Mouse (Mus musculus): ENCODE data around the gene Vasn. TPM values are rescaled to one million over a fixed set of nuclear protein-coding genes. Genes with fewer than 3 reads are reported as not detected.
A peak's percentile ranks its signal among the peaks of the same experiment; 100 is the strongest.

The Vasn gene
- polyA plus RNA-seq, 1 experiment from 2014 or later, result 20.2 TPM

GRCm38 (mm10) chr16:4629950-4630349 is 9.8 kb upstream of the Vasn start:
- H3K27ac ChIP-seq (replicated peaks; ENCODE audit: low read depth, low read length), result peak overlapping the region; percentile 42; the same call in 1 of the 2 replicates
- DNase-seq (ENCODE audit: low spot score), result peak; percentile 94
- H3K4me1 ChIP-seq (ENCODE audit: control insufficient read depth, insufficient read depth, low read length), result no peaks in the 10 kb centered on the region
- no peak overlapping the region for H3K4me2 ChIP-seq (ENCODE audit: low read depth, severe bottlenecking)
- WGBS, result 19% methylated on average over 6 of the region's 6 CpGs
- no peaks in the 10 kb centered on the region for H3K27me3 ChIP-seq (ENCODE audit: control insufficient read depth, insufficient read depth, low read length)
- H3K4me3 ChIP-seq (ENCODE audit: low read depth, low read length), result no peak overlapping the region
- no peak overlapping the region for H3K9ac ChIP-seq (ENCODE audit: low read length)
- no peaks in the 10 kb centered on the region for H3K9me3 ChIP-seq (ENCODE audit: control insufficient read depth, low read length)
- peak; percentile 52 for ATAC-seq (ENCODE audit: insufficient number of reproducible peaks, low FRiP score, low TSS enrichment, low read depth)
- peaks cover 7% of the 10 kb centered on the region for H3K36me3 ChIP-seq (ENCODE audit: control insufficient read depth, insufficient read depth, low read length)

GRCm38 (mm10) chr16:4632050-4632449 is 7.7 kb upstream of the Vasn start:
- Histone ChIP-seq H3K9ac (ENCODE audit: low read length) (no peak overlapping the region), H3K27me3 (ENCODE audit: control insufficient read depth, insufficient read depth, low read length) (no peaks in the 10 kb centered on the region), H3K9me3 (ENCODE audit: control insufficient read depth, low read length) (no peaks in the 10 kb centered on the region), H3K36me3 (ENCODE audit: control insufficient read depth, insufficient read depth, low read length) (peaks cover 12% of the 10 kb centered on the region), H3K4me2 (ENCODE audit: low read depth, severe bottlenecking) (no peak overlapping the region), H3K4me1 (ENCODE audit: control insufficient read depth, insufficient read depth, low read length) (no peaks in the 10 kb centered on the region), H3K4me3 (ENCODE audit: low read depth, low read length) (no peak overlapping the region), H3K27ac (replicated peaks; ENCODE audit: low read depth, low read length) (peak overlapping the region; percentile 52; the same call in 1 of the 2 replicates)
- DNase-seq (ENCODE audit: low spot score), result peak; percentile 74
- 0 out of 2 replicates have a peak, but pooled peaks have one; percentile 2 for ATAC-seq (ENCODE audit: insufficient number of reproducible peaks, low FRiP score, low TSS enrichment, low read depth)
- WGBS, result 42% methylated on average over 7 of the region's 7 CpGs

DNA sequence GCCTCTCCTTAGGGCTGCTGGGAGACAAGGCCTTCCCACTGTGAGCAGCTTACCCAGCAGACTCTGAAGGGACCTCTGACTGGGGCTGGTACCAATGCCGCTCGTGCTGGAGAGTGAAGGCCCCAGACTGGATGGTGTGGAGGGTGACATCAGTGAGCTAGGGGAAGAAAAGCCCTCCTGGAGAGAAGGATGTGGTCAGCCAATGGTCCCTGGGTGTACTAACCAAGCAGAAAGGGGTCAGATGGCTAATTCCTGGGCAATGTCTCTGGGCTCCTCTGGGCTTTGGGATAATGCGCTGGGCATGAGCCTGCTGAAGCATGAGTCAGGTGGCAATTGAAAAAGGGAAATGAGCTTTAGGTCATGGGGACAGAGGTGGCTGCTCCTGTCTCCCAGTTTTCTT is 6.1 kb upstream of the Vasn start:
- H3K4me2 ChIP-seq (ENCODE audit: low read depth, severe bottlenecking), result no peak overlapping the region
- H3K4me1 ChIP-seq (ENCODE audit: control insufficient read depth, insufficient read depth, low read length), result no peaks in the 10 kb centered on the region
- H3K9ac ChIP-seq (ENCODE audit: low read length), result no peak overlapping the region
- H3K4me3 ChIP-seq (ENCODE audit: low read depth, low read length), result no peak overlapping the region
- H3K27ac ChIP-seq (replicated peaks; ENCODE audit: low read depth, low read length), result no peak overlapping the region
- H3K9me3 ChIP-seq (ENCODE audit: control insufficient read depth, low read length), result no peaks in the 10 kb centered on the region
- no peaks in the 10 kb centered on the region for H3K27me3 ChIP-seq (ENCODE audit: control insufficient read depth, insufficient read depth, low read length)
- DNase-seq (ENCODE audit: low spot score) (no peak), ATAC-seq (ENCODE audit: insufficient number of reproducible peaks, low FRiP score, low TSS enrichment, low read depth) (no peak)
- H3K36me3 ChIP-seq (ENCODE audit: control insufficient read depth, insufficient read depth, low read length), result peaks cover 9% of the 10 kb centered on the region; the same call in 1 of the 2 replicates
- WGBS, result 98% methylated on average over 3 of the region's 3 CpGs

GRCm38 (mm10) chr16:4634681-4635080 is 5.1 kb upstream of the Vasn start:
- Histone ChIP-seq H3K27me3 (ENCODE audit: control insufficient read depth, insufficient read depth, low read length) (no peaks in the 10 kb centered on the region), H3K9me3 (ENCODE audit: control insufficient read depth, low read length) (no peaks in the 10 kb centered on the region), H3K27ac (replicated peaks; ENCODE audit: low read depth, low read length) (no peak overlapping the region), H3K4me3 (ENCODE audit: low read depth, low read length) (no peak overlapping the region), H3K4me1 (ENCODE audit: control insufficient read depth, insufficient read depth, low read length) (no peaks in the 10 kb centered on the region), H3K4me2 (ENCODE audit: low read depth, severe bottlenecking) (no peak overlapping the region), H3K9ac (ENCODE audit: low read length) (no peak overlapping the region), H3K36me3 (ENCODE audit: control insufficient read depth, insufficient read depth, low read length) (peaks cover 7% of the 10 kb centered on the region; the same call in 1 of the 2 replicates)
- ATAC-seq (ENCODE audit: insufficient number of reproducible peaks, low FRiP score, low TSS enrichment, low read depth), result no peak
- DNase-seq (ENCODE audit: low spot score), result no peak
- WGBS, result 83% methylated on average over 9 of the region's 9 CpGs

DNA sequence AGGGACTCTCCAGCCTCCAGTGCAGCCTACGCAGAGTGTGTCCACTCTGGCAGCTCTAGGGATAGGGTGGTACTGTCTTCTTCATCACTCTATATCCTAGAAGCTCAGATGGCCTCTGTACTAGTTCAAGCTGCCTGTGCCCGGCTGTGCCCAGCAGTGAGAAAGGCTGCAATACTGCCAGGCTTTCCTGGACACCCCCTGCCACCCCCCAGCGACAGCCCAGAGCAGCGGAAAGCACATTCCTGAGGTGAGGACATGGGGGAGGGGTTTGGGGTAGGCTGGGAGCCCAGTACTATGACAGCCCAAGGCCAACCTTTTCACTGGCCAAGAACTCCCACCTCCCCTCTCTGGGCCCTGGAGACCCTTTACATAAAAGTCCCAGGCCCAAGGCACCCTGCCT is 4.0 kb upstream of the Vasn start:
- 0 out of 2 replicates have a peak, but pooled peaks cover 7% of the 10 kb centered on the region for H3K36me3 ChIP-seq (ENCODE audit: control insufficient read depth, insufficient read depth, low read length)
- 73% methylated on average over 4 of the region's 4 CpGs for WGBS
- DNase-seq (ENCODE audit: low spot score) (no peak), ATAC-seq (ENCODE audit: insufficient number of reproducible peaks, low FRiP score, low TSS enrichment, low read depth) (no peak)
- H3K27ac ChIP-seq (replicated peaks; ENCODE audit: low read depth, low read length), result no peak overlapping the region; the same call in 1 of the 2 replicates
- H3K4me2 ChIP-seq (ENCODE audit: low read depth, severe bottlenecking), result no peak overlapping the region
- no peaks in the 10 kb centered on the region for H3K27me3 ChIP-seq (ENCODE audit: control insufficient read depth, insufficient read depth, low read length)
- no peaks in the 10 kb centered on the region for H3K9me3 ChIP-seq (ENCODE audit: control insufficient read depth, low read length)
- peaks cover 5% of the 10 kb centered on the region for H3K4me1 ChIP-seq (ENCODE audit: control insufficient read depth, insufficient read depth, low read length)
- no peak overlapping the region for H3K9ac ChIP-seq (ENCODE audit: low read length)
- no peak overlapping the region for H3K4me3 ChIP-seq (ENCODE audit: low read depth, low read length)

DNA sequence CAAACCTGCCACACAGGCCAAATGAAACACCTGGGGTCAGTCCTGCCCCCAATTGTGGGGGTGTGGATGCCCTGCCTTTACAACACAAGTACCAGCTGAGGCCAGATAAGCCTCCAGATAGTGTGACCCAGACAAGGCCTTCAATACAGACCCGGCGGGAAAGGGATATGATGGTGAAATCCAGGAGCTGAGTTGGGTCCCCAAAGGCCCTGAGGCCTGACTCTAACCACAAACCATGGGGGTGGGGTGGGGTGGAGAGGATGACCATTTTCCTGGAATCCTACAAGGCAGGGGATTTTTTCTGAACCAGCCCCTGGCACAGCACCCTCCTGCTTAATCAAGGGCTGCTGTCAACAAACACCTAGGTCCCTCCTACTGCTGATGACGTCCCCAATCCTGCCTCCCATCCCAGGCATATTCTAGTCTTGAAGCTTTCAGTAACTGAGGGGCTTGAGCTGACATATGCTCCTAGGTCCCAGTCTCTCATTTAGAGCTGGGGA is 800 bp upstream of the Vasn start:
- DNase-seq (ENCODE audit: low spot score), result no peak
- H3K27ac ChIP-seq (replicated peaks; ENCODE audit: low read depth, low read length), result no peak overlapping the region
- no peak overlapping the region for H3K4me3 ChIP-seq (ENCODE audit: low read depth, low read length)
- H3K9ac ChIP-seq (ENCODE audit: low read length), result no peak overlapping the region
- peaks cover 34% of the 10 kb centered on the region for H3K4me1 ChIP-seq (ENCODE audit: control insufficient read depth, insufficient read depth, low read length)
- no peaks in the 10 kb centered on the region for H3K9me3 ChIP-seq (ENCODE audit: control insufficient read depth, low read length)
- H3K4me2 ChIP-seq (ENCODE audit: low read depth, severe bottlenecking), result no peak overlapping the region
- no peaks in the 10 kb centered on the region for H3K27me3 ChIP-seq (ENCODE audit: control insufficient read depth, insufficient read depth, low read length)
- ATAC-seq (ENCODE audit: insufficient number of reproducible peaks, low FRiP score, low TSS enrichment, low read depth), result no peak
- 83% methylated on average over 3 of the region's 3 CpGs for WGBS
- peaks cover 5% of the 10 kb centered on the region; the same call in 1 of the 2 replicates for H3K36me3 ChIP-seq (ENCODE audit: control insufficient read depth, insufficient read depth, low read length)

DNA sequence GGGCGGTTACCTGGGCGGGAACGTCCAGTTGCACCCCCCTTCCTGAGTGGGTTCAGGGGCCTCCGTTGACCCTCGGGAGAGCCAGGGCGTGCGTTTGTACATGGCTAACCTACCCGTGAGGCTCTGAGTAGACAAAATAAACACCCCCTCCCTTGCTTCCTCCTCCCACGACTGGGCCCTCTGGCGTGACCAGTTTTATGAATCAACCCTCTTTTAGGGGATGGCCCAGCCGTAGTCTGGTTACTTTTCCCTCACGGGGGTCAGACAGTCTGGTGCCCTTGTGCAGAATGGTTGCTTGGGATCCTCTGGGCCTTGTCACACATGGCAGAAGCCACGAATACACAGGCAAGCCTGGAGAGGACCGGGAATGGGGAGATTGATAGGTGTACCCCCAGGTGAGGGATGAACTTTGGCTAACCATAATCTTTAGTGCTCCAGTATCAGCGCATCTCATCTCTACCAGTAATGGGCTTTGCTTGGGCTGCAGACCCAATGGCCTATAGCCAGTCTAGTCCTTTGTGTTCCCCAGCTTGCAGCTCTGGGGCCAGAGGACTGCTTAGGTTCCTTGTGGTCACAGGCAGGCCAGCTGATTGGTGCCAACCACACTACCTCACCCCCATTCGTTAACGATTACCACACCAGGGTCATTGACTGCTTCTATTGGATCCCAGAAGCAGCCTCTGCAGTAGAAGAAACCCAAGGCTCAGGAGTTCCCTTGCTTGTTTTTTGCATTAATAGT is 695 bp downstream of the Vasn start:
- no peak for DNase-seq (ENCODE audit: low spot score)
- peaks cover 43% of the 10 kb centered on the region for H3K4me1 ChIP-seq (ENCODE audit: control insufficient read depth, insufficient read depth, low read length)

GRCm38 (mm10) chr16:4641119-4641838 is 1.5 kb downstream of the Vasn start:
- H3K9ac ChIP-seq (ENCODE audit: low read length), result peak overlapping the region; percentile 89
- peaks cover 3% of the 10 kb centered on the region; the same call in 1 of the 2 replicates for H3K36me3 ChIP-seq (ENCODE audit: control insufficient read depth, insufficient read depth, low read length)
- H3K27ac ChIP-seq (replicated peaks; ENCODE audit: low read depth, low read length), result no peak overlapping the region; the same call in 1 of the 2 replicates
- H3K9me3 ChIP-seq (ENCODE audit: control insufficient read depth, low read length), result no peaks in the 10 kb centered on the region
- no peak for DNase-seq (ENCODE audit: low spot score)
- 25% methylated on average over 3 of the region's 3 CpGs for WGBS
- no peaks in the 10 kb centered on the region for H3K27me3 ChIP-seq (ENCODE audit: control insufficient read depth, insufficient read depth, low read length)
- H3K4me1 ChIP-seq (ENCODE audit: control insufficient read depth, insufficient read depth, low read length), result peaks cover 51% of the 10 kb centered on the region
- no peak for ATAC-seq (ENCODE audit: insufficient number of reproducible peaks, low FRiP score, low TSS enrichment, low read depth)
- H3K4me3 ChIP-seq (ENCODE audit: low read depth, low read length), result peak overlapping the region; percentile 83
- peak overlapping the region; percentile 82 for H3K4me2 ChIP-seq (ENCODE audit: low read depth, severe bottlenecking)

More for the DNA sequence above, 695 bp downstream of the Vasn start:
- no peaks in the 10 kb centered on the region for H3K27me3 ChIP-seq (ENCODE audit: control insufficient read depth, insufficient read depth, low read length)
- H3K36me3 ChIP-seq (ENCODE audit: control insufficient read depth, insufficient read depth, low read length), result peaks cover 5% of the 10 kb centered on the region; the same call in 1 of the 2 replicates
- H3K4me3 ChIP-seq (ENCODE audit: low read depth, low read length), result peak overlapping the region; percentile 83
- H3K9ac ChIP-seq (ENCODE audit: low read length), result peak overlapping the region; percentile 89
- H3K27ac ChIP-seq (replicated peaks; ENCODE audit: low read depth, low read length), result peak overlapping the region; percentile 77; the same call in 1 of the 2 replicates
- peak; percentile 22; the same call in 1 of the 2 replicates for ATAC-seq (ENCODE audit: insufficient number of reproducible peaks, low FRiP score, low TSS enrichment, low read depth)
- 3% methylated on average over 17 of the region's 17 CpGs for WGBS
- H3K4me2 ChIP-seq (ENCODE audit: low read depth, severe bottlenecking), result peak overlapping the region; percentile 82
- no peaks in the 10 kb centered on the region for H3K9me3 ChIP-seq (ENCODE audit: control insufficient read depth, low read length)
